Mouse (Mus musculus) common myeloid progenitor, adult 5-6 weeks (primary cell): ENCODE measurements around the gene Dolk. TPM values are rescaled to one million over a fixed set of nuclear protein-coding genes. Genes with fewer than 3 reads are reported as not detected.
A peak's percentile ranks its signal among the peaks of the same experiment; 100 is the strongest.

Source experiments
- ATAC-seq: replicated peaks from 2 replicates; pipeline ENCODE4 v1.8.0; 2016; ENCODE audit warnings: low read depth, mild to moderate bottlenecking, moderate TSS enrichment, inconsistent platforms; ENCODE audit not compliant: poor library complexity, severe bottlenecking
- total RNA-seq: library from RNA; stranded (forward); fragments of 200-1000, 187-1606 nt; gene quantifications from 2 replicates; pipeline ENCODE4 v1.2.3, GENCODE M21; 2017

Dolk gene
- total RNA-seq, 1 experiment from 2014 or later: 12.1 TPM

DNA sequence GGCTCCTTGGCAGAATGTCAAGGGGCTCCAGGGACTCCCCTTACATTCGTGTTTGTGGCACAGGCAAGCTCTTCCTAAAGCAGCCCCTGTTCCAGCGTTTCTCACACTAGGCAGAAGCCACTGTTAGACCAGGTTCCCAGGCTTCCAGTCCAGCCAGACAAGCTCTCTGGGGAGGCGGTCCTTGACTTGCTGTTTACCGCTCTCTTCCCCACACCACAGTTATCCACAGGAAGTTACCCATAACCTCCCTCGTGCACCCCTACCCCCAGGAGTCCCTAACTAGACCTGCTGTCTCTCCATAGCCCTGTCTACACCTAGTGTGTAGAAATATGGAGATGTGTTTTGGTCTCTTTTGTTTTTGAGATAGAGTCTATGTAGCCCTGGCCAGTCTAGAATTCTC is 32.3 kb downstream of the Dolk start:
- no peak for ATAC-seq

DNA sequence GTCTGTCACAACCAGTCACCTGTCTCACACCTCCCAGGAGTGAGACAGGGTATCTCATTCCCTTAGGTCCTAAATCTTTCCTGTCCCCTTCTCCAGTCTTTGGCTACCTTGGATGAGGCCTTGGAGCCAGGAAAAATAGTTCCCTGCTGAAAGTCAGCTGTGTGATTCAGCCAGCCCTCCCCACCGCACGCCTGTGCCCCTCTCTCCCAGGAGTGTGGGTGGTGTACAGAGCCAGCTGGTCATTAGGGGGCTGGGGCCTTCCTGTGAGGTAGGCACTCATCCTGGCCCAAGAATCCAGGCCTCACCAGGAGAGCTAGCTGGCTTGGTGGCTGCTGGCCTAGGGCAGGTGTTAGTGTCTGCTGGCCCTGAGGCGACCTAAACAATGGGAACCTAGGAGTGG is 33.6 kb downstream of the Dolk start:
- no peak for ATAC-seq

DNA sequence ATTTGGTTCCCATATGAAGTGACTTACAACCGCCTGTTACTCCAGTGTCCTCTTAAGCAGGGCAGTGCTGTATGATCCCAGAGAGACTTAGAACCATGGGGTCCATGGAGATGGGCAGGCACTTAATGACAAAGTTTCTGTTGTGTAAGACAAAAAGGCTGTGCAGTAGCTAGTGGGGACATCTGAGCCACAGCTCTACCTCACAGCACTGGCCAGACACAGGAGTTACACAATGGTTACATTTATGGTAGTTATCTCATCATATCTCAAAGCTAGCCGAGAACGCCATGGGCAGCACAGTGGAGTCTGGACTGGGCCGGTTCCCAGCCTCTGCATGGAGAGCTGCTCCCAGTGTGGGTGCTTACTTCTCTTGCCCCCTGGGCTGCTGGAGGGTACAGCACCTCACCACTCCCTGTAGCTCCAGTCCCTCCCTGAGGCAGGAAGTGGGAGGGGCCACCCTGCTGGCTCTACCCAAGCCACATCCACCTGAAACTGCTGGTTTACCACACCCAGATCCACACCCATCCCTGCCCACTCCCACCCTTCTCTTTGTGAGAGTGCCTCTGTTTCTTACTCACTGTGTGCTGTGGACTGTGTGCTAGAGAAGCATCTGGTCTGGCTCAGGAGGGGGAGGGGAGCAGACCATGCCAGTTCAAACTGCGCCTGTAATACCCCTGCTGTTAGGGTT is 34.6 kb downstream of the Dolk start:
- peak; percentile 92 for ATAC-seq

DNA sequence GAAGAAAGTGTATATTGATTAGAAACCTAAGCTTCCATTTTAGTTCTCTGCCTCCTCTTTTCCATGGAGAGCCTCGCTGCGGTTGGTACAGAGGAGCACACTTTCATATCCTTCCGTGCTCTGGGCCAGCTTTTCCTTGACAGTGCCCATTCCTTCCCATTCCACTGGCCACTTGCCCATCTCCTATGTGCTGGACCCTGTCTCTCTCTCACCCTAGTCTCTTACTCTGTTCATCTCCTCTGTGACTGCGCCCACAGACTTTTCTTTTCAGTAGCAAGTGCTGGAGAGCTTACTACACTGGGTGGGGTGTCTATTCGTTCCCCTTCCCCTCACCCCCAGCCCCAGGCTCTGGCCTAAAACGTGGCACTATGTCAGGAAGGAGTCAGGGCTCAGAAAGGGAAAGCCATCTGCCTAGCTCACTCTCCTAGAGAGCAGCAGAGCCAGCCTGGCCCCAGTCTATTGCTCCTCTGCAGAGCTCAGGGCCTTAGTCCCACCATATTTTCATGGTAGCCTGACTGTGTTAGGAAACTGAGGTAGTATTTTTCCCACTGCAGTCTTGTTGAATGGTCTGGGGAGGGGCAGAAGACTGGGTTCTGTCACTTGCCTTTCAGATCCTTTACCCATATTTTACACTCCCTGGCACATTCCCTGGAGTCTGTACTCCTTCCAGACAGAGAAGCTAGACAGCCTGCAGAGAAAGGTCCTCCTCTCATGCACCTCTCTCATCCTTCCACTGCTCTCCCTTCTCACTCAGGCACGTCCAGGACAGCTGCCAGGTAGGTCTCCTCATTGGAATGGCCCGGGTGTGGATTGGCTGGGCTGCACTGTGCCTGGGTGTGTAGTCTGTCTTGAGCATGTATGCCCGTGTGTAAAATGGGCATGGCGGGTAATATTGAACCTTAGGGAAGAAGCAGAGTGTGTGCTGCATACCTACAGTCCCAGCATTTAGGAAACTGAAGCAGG is 35.7 kb downstream of the Dolk start:
- ATAC-seq: no peak

DNA sequence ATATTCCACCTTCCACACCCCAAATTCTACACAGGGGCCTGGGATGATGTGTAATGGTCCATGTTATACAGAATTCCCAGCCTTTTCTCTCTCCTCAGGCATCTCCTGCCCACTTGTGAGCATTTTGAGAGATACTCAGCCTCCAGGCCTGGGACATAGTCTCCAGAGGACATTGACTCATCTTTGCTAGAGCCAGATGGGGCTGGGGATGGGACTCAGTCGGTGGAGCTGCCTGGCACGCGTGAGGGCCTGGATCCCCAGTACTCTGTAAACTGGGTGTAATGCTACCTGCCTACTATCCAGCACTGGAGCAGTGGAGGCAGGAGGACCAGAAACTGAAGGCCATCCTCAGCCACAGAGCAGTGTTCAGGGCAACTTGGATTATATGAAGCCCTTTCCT is 37.0 kb downstream of the Dolk start:
- no peak for ATAC-seq

DNA sequence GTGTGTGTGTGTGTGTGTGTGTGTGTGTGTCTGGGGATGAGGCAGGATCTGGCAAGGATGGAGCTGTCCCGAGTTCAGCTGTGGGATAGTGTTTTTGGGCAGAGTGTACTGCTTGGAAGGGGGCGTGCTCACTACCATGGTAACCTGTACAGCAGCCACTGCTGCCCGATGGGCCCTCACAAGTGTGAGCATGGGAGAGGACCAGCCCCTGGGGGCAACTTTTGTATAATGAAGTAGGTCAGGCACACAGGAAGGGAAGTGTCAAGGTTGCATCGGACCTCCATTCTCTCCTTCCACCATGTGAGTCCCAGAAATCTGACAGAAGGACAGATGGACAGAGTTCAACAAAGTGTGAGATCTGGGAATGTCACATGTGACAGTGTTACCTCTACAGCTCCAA is 38.5 kb downstream of the Dolk start:
- ATAC-seq: no peak

DNA sequence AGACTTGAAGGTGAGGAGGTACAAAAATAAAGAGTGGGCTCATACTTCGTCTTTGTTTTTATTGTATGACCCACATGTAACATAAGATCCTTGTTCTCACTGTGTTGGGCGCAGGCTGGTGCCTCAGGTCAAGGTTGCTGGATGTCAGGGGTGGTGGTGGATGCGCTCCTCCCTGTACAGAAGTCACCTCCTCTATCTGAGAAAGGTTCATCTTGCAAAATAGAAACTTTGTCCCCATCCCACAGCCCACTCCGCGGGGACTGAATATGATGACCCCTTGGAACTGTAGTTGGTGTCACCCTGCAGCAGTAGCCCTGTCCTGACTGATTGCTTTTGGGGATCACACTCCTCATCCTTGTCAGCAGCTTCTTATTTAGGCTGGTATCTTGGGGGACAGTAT is 39.1 kb downstream of the Dolk start:
- no peak for ATAC-seq

DNA sequence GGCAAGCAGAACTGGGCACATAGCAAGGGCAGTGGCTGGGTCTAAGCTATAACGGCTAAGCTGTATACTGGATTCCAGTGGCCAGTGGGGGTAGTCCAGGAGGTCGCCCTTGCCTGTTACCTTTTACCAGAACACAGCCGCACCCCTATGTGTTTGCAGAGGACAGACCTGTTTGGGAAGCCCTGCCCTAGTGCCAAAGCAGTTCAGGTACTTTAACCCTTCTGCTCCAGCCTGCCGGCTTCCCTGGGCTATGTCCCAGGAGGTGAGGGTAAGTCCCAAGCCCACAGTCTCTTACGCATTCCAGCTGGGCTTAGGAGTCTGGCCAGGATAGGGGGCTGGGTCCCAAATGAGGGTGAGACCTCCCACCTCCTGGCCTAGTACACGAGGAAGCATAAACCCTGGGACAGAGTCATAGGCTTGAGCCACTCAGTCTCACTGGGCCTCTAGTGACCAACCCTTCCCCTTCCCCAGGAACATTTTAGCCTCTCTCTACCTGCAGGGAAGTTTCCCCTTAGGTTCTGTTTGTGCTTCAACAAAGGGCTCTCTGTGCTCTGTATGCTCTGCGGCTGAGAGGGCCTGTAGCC is 41.4 kb downstream of the Dolk start:
- ATAC-seq: no peak

DNA sequence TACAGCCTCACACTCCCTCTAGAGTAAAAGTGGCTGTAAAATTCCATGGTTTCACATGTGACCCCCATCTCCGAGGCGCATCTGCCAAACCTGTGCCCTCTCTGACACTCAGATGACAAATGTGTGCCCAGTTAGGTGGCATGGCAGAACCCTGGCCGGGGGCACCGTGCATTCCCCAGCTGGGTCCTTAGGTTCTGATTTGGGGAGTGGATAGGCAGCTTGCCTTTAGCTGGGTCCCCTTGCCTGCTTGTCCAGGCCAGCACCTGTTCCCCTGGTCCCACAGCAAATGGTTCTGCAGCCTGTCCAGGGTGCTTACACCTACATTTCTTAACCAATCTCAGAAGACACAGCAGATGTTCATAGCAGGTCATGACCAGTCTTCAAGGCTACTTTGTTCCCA is 42.7 kb downstream of the Dolk start:
- no peak for ATAC-seq

DNA sequence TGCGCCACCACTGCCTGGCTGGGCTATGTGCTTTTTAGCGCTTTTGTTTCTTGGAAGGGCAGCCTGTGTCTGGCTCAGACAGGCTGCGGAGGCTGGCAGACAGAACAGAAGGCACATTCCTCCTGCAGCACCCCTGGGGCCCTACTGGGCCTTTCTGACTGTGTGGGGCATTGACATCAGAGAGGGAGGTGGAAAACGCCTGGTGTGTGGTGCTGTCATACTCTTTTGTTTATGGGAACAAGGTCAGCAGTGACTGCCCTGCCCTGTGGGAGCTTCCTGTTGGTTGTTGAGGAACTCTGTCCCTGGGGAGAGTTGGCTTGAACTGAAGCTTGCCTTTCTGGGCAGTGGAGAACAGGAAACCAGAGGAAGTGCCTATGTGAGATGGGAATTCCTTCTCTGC is 43.6 kb downstream of the Dolk start:
- no peak for ATAC-seq

DNA sequence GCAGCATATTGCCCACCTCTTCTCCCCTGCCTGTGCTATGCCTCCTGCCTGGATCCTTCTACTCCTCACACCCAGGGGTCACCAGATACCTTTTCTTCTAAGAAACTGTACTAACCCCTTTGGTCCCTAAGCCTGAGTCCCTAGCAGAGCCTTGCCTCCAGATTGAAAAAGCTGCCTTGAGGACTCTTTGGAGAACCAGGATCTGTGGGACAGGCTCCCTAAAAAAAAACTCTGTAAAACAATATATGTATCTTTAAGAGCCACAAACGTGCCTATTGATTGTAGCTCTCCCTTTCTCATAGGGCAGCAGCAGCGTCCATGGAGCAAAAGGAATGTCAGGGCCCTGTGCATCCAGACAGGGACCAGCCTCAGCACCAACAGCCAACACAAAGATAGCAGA is 45.9 kb downstream of the Dolk start, which contains the start of gene Gm28035:
Gm28035 (plus strand) TSS at position 301 of the 400 bp plus-strand sequence.
- ATAC-seq: no peak

DNA sequence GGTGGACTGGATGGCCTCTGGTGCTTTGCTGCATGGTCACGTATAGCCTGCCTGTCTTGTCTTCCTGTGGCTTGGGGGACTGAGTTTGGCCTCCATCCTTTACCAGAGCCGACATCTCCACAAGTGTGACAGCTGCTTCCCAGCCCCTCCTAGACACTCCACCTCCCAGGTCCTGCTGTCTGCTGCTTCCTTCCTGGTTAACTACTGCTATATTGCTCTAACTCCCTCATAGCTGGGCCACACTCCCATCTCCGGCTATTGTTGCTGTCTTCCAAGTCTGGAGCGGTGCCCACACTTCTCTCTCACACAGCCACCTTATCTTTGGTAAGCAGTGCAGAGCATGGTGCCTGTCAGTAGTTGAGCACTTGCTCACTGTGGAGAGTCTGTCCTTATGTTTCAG is 46.4 kb downstream of the Dolk start:
- peak; percentile 33 for ATAC-seq

DNA sequence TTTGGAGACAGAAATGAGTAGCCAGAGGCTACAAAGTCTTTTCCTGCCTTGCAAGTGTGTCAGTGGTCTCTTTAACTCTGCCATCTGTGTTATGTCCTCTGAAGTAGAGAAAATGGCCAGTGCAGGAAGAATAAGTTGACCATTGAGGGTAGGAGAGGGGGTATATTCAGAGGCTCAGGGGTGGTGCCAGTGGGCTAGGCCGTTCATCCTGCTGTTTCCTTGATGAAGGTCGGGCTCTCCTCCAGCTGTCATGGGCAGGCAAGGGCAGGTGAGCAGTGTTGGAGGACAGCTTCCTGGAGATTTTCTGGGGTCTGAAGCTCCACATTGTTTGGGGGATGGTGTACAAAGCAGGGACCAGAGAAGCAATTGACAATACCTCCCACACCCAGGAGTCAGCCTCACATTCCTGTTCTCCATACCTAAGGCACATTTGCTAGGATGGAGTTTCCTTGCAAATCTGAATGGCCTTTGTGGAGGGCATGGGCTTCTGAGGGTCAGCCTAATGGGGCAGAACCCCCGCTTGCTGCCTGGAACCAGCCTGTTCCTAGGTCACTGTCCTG is 47.1 kb downstream of the Dolk start:
- ATAC-seq: no peak

DNA sequence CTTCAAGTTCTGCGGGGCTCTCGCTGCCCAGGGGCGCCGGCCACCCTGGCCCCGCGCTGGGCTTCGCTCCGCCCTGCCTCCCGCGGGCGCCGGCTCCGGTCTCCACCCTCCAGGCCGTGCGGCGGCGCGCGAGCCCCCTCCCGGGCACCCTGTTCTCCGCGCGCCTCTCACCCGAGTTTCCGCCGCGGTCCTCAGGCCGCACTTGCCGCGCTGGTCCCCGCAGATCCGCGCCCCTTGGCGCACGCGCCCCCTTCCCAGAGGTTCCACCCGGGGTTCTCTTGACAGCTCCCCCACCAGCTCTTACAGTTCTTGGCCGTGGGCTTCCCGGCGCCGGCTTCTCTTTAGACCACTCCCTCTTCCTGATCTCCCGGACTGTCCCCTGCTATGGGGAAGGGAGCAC is 48.3 kb downstream of the Dolk start:
- no peak for ATAC-seq

DNA sequence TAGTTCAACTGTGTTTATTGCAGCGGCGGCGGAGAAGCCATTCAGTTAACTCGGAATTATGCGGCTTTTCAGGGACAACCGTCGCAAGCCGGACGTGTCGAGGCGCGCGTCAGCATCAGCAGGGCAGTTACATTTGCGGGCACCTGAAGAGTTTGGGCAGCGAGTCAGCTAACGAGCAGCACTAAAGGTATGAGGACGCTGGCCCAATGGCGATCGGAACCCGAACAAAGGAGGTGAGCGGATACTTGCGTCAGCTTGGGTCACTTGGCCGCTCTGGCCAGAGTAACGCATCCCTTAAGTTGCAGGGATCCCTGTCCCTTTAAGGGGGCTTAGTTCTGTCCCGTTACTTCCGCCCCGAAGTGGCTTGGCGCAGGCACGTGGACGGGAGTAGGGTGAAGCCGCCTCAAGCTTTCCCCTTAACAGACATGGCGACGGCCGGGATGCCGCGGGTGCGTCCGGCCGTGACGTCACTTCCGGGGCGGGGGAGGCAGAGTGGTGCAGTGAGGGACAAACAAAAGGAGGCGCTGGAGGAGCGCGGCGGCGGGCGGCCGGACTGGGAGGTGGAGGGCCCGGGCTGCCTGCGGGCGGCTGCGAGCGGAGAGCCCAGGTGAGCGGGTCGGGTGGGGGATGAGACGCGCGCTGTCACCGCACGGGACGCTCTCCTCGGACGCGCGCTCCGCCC is 48.8 kb downstream of the Dolk start, which contains the start of gene Lrrc8a:
Lrrc8a (plus strand) TSS at position 517 of the 682 bp plus-strand sequence.
- peak; percentile 91 for ATAC-seq

DNA sequence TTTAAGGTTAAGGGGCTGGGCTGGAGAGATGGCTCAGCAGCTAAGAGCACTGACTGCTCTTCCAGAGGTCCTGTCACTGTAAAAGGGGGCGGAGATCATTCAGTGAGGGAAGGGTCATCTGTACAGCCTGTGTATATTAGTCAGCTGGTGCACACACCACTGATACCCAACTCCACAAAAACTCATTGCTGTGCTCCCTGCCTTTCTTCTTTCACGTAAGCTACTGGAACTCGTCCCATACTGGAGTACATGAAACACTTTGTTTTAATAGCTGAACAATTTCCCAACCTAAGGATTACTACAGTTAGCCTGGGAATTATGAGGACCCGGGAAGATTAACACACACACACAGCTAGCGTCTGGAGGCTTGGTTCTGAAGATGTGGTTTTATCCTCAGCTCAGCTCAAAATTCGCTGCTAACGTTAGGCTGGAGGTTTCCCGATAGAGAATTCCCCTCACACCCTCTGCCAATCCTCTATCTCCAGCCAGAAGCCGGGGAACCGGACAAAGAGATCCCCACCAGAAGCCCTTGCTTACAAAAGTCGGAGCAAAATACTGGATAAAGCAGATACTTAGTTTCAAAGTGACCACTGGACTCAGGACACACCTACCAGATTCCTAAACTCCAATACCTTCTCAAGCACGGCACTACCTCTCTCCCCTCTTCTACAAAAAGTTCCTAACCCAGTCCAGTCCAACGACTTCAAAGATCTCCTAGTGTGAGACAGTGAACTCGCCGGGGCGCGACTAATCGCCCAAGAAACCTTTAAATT is 49.5 kb downstream of the Dolk start:
- ATAC-seq: no peak

DNA sequence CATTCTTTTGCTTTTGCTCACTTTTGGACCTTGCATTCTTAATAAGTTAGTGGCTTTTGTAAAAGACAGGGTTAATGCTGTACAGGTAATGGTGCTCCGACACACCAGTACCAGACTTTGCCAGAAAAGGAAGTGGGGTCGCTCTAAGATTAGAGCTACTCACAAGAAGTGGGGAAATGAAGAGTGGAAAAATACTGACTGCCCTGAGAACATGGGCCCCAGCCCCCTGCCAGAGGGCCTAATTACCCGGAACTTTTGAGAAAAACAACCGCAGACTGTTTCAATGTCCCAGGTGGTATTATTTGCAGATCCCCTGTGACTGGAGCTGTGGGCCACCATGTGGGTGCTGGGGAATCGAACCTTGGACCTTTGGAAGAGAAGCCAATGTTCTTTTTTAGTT is 50.5 kb downstream of the Dolk start:
- ATAC-seq: no peak
